Mouse (Mus musculus) forebrain, embryonic 11.5 days (tissue): Measurements from ENCODE around the gene Sub1. TPM values are rescaled to one million over a fixed set of nuclear protein-coding genes. Genes with fewer than 3 reads are reported as not detected.

Experiments
- ATAC-seq: fragments of 200-750 bp; cut with Nextera tagmentation; replicated peaks from 2 replicates; pipeline ENCODE4 v1.8.0; 2017; ENCODE audit warnings: moderate TSS enrichment; ENCODE audit not compliant: low FRiP score
- DNase-seq: peaks from one replicate; pipeline ENCODE4 v3.0.0-alpha.2; 2017; ENCODE audit warnings: low spot score
- H3K27ac ChIP-seq: fragments of 300-500 bp; sonication (generic); 2 replicates; pipeline ENCODE4 v1.5.1; 2014; ENCODE audit warnings: low read depth, low read length
- H3K27me3 ChIP-seq: fragments of 300-500 bp; sonication (generic); 2 replicates; pipeline ENCODE4 v1.6.1; 2014; ENCODE audit warnings: mild to moderate bottlenecking, low read length, mixed read lengths; ENCODE audit not compliant: control insufficient read depth, insufficient read depth
- H3K36me3 ChIP-seq: fragments of 300-500 bp; sonication (generic); 2 replicates; pipeline ENCODE4 v1.6.1; 2014; ENCODE audit warnings: mild to moderate bottlenecking, low read length, moderate library complexity, mixed read lengths; ENCODE audit not compliant: control insufficient read depth, insufficient read depth
- H3K4me1 ChIP-seq: fragments of 300-500 bp; sonication (generic); replicated peaks from 2 replicates; pipeline ENCODE4 v1.6.1; 2014; ENCODE audit warnings: low read length, mixed read lengths; ENCODE audit not compliant: control insufficient read depth, insufficient read depth
- H3K4me2 ChIP-seq: fragments of 300-500 bp; sonication (generic); 2 replicates; pipeline ENCODE4 v1.6.1; 2014; ENCODE audit warnings: low read depth, mild to moderate bottlenecking, low read length, moderate library complexity, mixed read lengths; ENCODE audit not compliant: severe bottlenecking
- H3K4me3 ChIP-seq: fragments of 300-500 bp; sonication (generic); 2 replicates; pipeline ENCODE4 v1.5.1; 2014; ENCODE audit warnings: low read depth, low read length
- H3K9ac ChIP-seq: fragments of 300-500 bp; sonication (generic); 2 replicates; pipeline ENCODE4 v1.6.1; 2014; ENCODE audit warnings: low read length
- H3K9me3 ChIP-seq: fragments of 300-500 bp; sonication (generic); 2 replicates; pipeline ENCODE4 v1.6.1; 2016; ENCODE audit warnings: low read length, mixed read lengths; ENCODE audit not compliant: control insufficient read depth
- WGBS: fragments of 180-500 bp; shearing (Covaris S2); extraction: QIAGEN DNeasy Blood & Tissue Kit; methylation state at CpG from one replicate; pipeline ENCODE4 v1.1.7; 2014; 5-methylcytosine and 5-hydroxymethylcytosine counted together
- polyA plus RNA-seq: library from polyadenylated mRNA; unstranded; fragments of >200 nt; fragmentation: Nextera tagmentation; extraction: Ambion mirVana; gene quantifications from 2 replicates; pipeline ENCODE4 v1.2.1, GENCODE M21; 2014

Sub1 gene
- polyA plus RNA-seq, 1 experiment from 2014 or later, result 726 TPM

- H3K27me3 ChIP-seq, result no peaks in the 10 kb centered on the region
- no peak overlapping the region for H3K4me2 ChIP-seq
- DNase-seq, result no peak
- no peaks in the 10 kb centered on the region for H3K4me1 ChIP-seq
- no peaks in the 10 kb centered on the region for H3K9me3 ChIP-seq
- ATAC-seq, result no peak
- no peak overlapping the region for H3K4me3 ChIP-seq
- H3K36me3 ChIP-seq, result no peaks in the 10 kb centered on the region
- no peak overlapping the region for H3K27ac ChIP-seq
- H3K9ac ChIP-seq, result no peak overlapping the region
- 62% methylated on average over 13 of the region's 13 CpGs for WGBS
These were observed 11.4 kb upstream of the Sub1 start for GRCm38 (mm10) chr15:12007971-12008800.

GRCm38 (mm10) chr15:12007421-12007820 lies 10.6 kb upstream of the Sub1 start:
- Histone ChIP-seq H3K27ac (no peak overlapping the region), H3K9me3 (no peaks in the 10 kb centered on the region), H3K4me1 (no peaks in the 10 kb centered on the region), H3K4me3 (no peak overlapping the region), H3K9ac (no peak overlapping the region), H3K27me3 (no peaks in the 10 kb centered on the region), H3K36me3 (no peaks in the 10 kb centered on the region), H3K4me2 (no peak overlapping the region)
- ATAC-seq (no peak), DNase-seq (no peak)
- 87% methylated on average over 7 of the region's 7 CpGs for WGBS

GRCm38 (mm10) chr15:12006169-12006568 lies 9.4 kb upstream of the Sub1 start:
- WGBS, result 93% methylated on average over 6 of the region's 6 CpGs
- ATAC-seq (no peak), DNase-seq (no peak)
- Histone ChIP-seq H3K9me3 (no peaks in the 10 kb centered on the region), H3K4me3 (no peak overlapping the region), H3K36me3 (no peaks in the 10 kb centered on the region), H3K27ac (no peak overlapping the region), H3K27me3 (no peaks in the 10 kb centered on the region), H3K9ac (no peak overlapping the region), H3K4me1 (no peaks in the 10 kb centered on the region), H3K4me2 (no peak overlapping the region)

- Histone ChIP-seq H3K4me3 (peak overlapping the region; percentile 98), H3K9ac (peak overlapping the region; percentile 82), H3K4me2 (peak overlapping the region; percentile 59), H3K4me1 (peaks cover 2% of the 10 kb centered on the region; the same call in 1 of the 2 replicates), H3K27ac (0 out of 2 replicates have a peak overlapping the region, but pooled peaks have one; percentile 57), H3K36me3 (no peaks in the 10 kb centered on the region), H3K9me3 (no peaks in the 10 kb centered on the region), H3K27me3 (no peaks in the 10 kb centered on the region)
- WGBS, result 1% methylated on average over 33 of the region's 33 CpGs
- ATAC-seq (peak; percentile 99), DNase-seq (peak; percentile 96)
These were observed 975 bp downstream of the Sub1 start for GRCm38 (mm10) chr15:11995815-11996201.

- Histone ChIP-seq H3K4me1 (peaks cover 2% of the 10 kb centered on the region; the same call in 1 of the 2 replicates), H3K4me2 (peak overlapping the region; percentile 59), H3K27me3 (no peaks in the 10 kb centered on the region), H3K4me3 (peak overlapping the region; percentile 98), H3K9me3 (no peaks in the 10 kb centered on the region), H3K36me3 (peaks cover 4% of the 10 kb centered on the region; the same call in 1 of the 2 replicates), H3K9ac (peak overlapping the region; percentile 82), H3K27ac (0 out of 2 replicates have a peak overlapping the region, but pooled peaks have one; percentile 57)
- ATAC-seq (peak; percentile 84), DNase-seq (peak; percentile 85)
- 1% methylated on average over 64 of the region's 71 CpGs for WGBS
These were observed 1.6 kb downstream of the Sub1 start for GRCm38 (mm10) chr15:11994921-11995814.

- Histone ChIP-seq H3K9ac (no peak overlapping the region), H3K36me3 (peaks cover 6% of the 10 kb centered on the region; the same call in 1 of the 2 replicates), H3K4me3 (no peak overlapping the region), H3K27me3 (no peaks in the 10 kb centered on the region), H3K4me1 (peaks cover 2% of the 10 kb centered on the region; the same call in 1 of the 2 replicates), H3K27ac (no peak overlapping the region), H3K9me3 (no peaks in the 10 kb centered on the region), H3K4me2 (peak overlapping the region; percentile 59)
- ATAC-seq (no peak), DNase-seq (no peak)
- WGBS, result 85% methylated on average over 2 of the region's 2 CpGs
These were observed 2.8 kb downstream of the Sub1 start for GRCm38 (mm10) chr15:11994006-11994405.

- no peak overlapping the region for H3K9ac ChIP-seq
- H3K36me3 ChIP-seq, result peaks cover 6% of the 10 kb centered on the region; the same call in 1 of the 2 replicates
- WGBS, result 90% methylated on average over 3 of the region's 3 CpGs
- no peak overlapping the region for H3K4me2 ChIP-seq
- H3K4me1 ChIP-seq, result peaks cover 2% of the 10 kb centered on the region; the same call in 1 of the 2 replicates
- no peaks in the 10 kb centered on the region for H3K27me3 ChIP-seq
- no peak overlapping the region for H3K4me3 ChIP-seq
- ATAC-seq, result no peak
- no peak for DNase-seq
- no peaks in the 10 kb centered on the region for H3K9me3 ChIP-seq
- H3K27ac ChIP-seq, result no peak overlapping the region
These were observed 5.2 kb downstream of the Sub1 start for GRCm38 (mm10) chr15:11991552-11992113.

- H3K4me3 ChIP-seq, result no peak overlapping the region
- H3K27ac ChIP-seq, result no peak overlapping the region
- H3K9ac ChIP-seq, result no peak overlapping the region
- H3K4me2 ChIP-seq, result no peak overlapping the region
- peaks cover 10% of the 10 kb centered on the region; the same call in 1 of the 2 replicates for H3K36me3 ChIP-seq
- ATAC-seq (no peak), DNase-seq (no peak)
- 95% methylated on average over 4 of the region's 4 CpGs for WGBS
- no peaks in the 10 kb centered on the region for H3K27me3 ChIP-seq
- H3K4me1 ChIP-seq, result no peaks in the 10 kb centered on the region
- no peaks in the 10 kb centered on the region for H3K9me3 ChIP-seq
These were observed 8.2 kb downstream of the Sub1 start for GRCm38 (mm10) chr15:11988580-11988979.
